15 mouse cellular contexts compared by ENCODE assay signal in genomic region chr19:23905772-23906171, GRCm38 (mm10).
"Had no signal": no experiment of that assay in that cellular context is flagged by ENCODE, and none has a peak within 500 bp of the region (broad histone marks: within the 10 kb centered on the region; RNA-seq: fewer than 3 reads in every experiment).

No protein-coding gene starts in this region.

- H3K4me3 ChIP-seq: left cerebral cortex, adult 2 months; limb, embryonic 10.5 days; liver, embryonic 15.5 days had no signal

- DNase-seq: kidney, adult 8-10 months; kidney, postnatal 25 days; lung, adult 2 months; lung, postnatal 36 days; midbrain, embryonic 14.5 days; retina, postnatal 1 day; right cerebral cortex, postnatal 4 days; spleen, adult 18-20 months; thymus, adult 18-20 months; thymus, postnatal 25 days had no signal

- ATAC-seq: lung, postnatal 0 days had no signal

- H3K27ac ChIP-seq: left cerebral cortex, adult 2 months; limb, embryonic 10.5 days; liver, embryonic 15.5 days had no signal

- H3K4me2 ChIP-seq: liver, embryonic 11.5 days; liver, embryonic 15.5 days had no signal

- H3K9ac ChIP-seq: liver, embryonic 15.5 days had no signal

- H3K4me1 ChIP-seq: limb, embryonic 10.5 days; liver, embryonic 15.5 days had no signal

- H3K9me3 ChIP-seq: limb, embryonic 10.5 days; liver, embryonic 15.5 days had no signal

- H3K27me3 ChIP-seq: liver, embryonic 15.5 days had no signal

- H3K36me3 ChIP-seq: limb, embryonic 10.5 days; liver, embryonic 15.5 days had no signal
